Mouse (Mus musculus) limb, embryonic 14.5 days (tissue): ENCODE data around the gene Cry2. TPM values are rescaled to one million over a fixed set of nuclear protein-coding genes. Genes with fewer than 3 reads are reported as not detected.

ENCODE experiments used
- ATAC-seq: fragments of 200-750 bp; cut with Nextera tagmentation; 2 replicates; pipeline ENCODE4 v1.8.0; 2017; ENCODE audit warnings: low read depth, moderate number of reproducible peaks, moderate TSS enrichment; ENCODE audit not compliant: low FRiP score
- DNase-seq: peaks from one replicate; pipeline ENCODE4 v3.0.0-alpha.2; 2015; ENCODE audit warnings: low spot score
- H3K27ac ChIP-seq: fragments of 300-500 bp; sonication (generic); replicated peaks from 2 replicates; pipeline ENCODE4 v1.5.1; 2014; ENCODE audit warnings: low read depth, mild to moderate bottlenecking, low read length, moderate library complexity, mixed read lengths
- H3K27me3 ChIP-seq: fragments of 300-500 bp; sonication (generic); 2 replicates; pipeline ENCODE4 v1.6.1; 2014; ENCODE audit warnings: low read length, mixed read lengths; ENCODE audit not compliant: control insufficient read depth, insufficient read depth
- H3K36me3 ChIP-seq: fragments of 300-500 bp; sonication (generic); 2 replicates; pipeline ENCODE4 v1.6.1; 2014; ENCODE audit warnings: mild to moderate bottlenecking, low read length, moderate library complexity, mixed read lengths; ENCODE audit not compliant: control insufficient read depth, insufficient read depth
- H3K4me1 ChIP-seq: fragments of 300-500 bp; sonication (generic); 2 replicates; pipeline ENCODE4 v1.6.1; 2014; ENCODE audit warnings: antibody characterized with exemption, low read length, mixed read lengths; ENCODE audit not compliant: control insufficient read depth, insufficient read depth
- H3K4me2 ChIP-seq: fragments of 300-500 bp; sonication (generic); replicated peaks from 2 replicates; pipeline ENCODE4 v1.6.1; 2014; ENCODE audit warnings: low read depth, mild to moderate bottlenecking, low read length, moderate library complexity; ENCODE audit not compliant: severe bottlenecking
- H3K4me3 ChIP-seq: fragments of 300-500 bp; sonication (generic); replicated peaks from 2 replicates; pipeline ENCODE4 v1.5.1; 2014; ENCODE audit warnings: low read length
- H3K9ac ChIP-seq: fragments of 300-500 bp; sonication (generic); 2 replicates; pipeline ENCODE4 v1.6.1; 2014; ENCODE audit warnings: mild to moderate bottlenecking, low read depth, low read length, moderate library complexity; ENCODE audit not compliant: severe bottlenecking
- H3K9me3 ChIP-seq: fragments of 300-500 bp; sonication (generic); 2 replicates; pipeline ENCODE4 v1.6.1; 2016; ENCODE audit warnings: low read length; ENCODE audit not compliant: control insufficient read depth
- POLR2A ChIP-seq: fragments of 200-500 bp; IDR thresholded peaks from 2 replicates; pipeline ENCODE4 v1.8.0; 2012; ENCODE audit warnings: inconsistent platforms, mild to moderate bottlenecking, moderate library complexity, borderline replicate concordance; ENCODE audit not compliant: insufficient read depth, insufficient read length; ENCODE audit errors: extremely low read depth
- WGBS: fragments of 180-500 bp; shearing (Covaris S2); extraction: QIAGEN DNeasy Blood & Tissue Kit; methylation state at CpG from one replicate; pipeline ENCODE4 v1.1.7; 2014; 5-methylcytosine and 5-hydroxymethylcytosine counted together
- polyA plus RNA-seq, 2 experiments: library from polyadenylated mRNA; depleted of rRNA in 1 of 2; stranded (reverse) in 1 of 2; unstranded in 1 of 2; fragments of >200 nt; fragmentation: Nextera tagmentation in 1 of 2; extraction: Ambion mirVana in 1 of 2; gene quantifications; 2 replicates each; pipeline versions ENCODE4 v1.2.1 to v1.2.3; 2012 to 2014

The Cry2 gene
- polyA plus RNA-seq, 2 experiments, result 27.2 to 30.2 TPM

DNA sequence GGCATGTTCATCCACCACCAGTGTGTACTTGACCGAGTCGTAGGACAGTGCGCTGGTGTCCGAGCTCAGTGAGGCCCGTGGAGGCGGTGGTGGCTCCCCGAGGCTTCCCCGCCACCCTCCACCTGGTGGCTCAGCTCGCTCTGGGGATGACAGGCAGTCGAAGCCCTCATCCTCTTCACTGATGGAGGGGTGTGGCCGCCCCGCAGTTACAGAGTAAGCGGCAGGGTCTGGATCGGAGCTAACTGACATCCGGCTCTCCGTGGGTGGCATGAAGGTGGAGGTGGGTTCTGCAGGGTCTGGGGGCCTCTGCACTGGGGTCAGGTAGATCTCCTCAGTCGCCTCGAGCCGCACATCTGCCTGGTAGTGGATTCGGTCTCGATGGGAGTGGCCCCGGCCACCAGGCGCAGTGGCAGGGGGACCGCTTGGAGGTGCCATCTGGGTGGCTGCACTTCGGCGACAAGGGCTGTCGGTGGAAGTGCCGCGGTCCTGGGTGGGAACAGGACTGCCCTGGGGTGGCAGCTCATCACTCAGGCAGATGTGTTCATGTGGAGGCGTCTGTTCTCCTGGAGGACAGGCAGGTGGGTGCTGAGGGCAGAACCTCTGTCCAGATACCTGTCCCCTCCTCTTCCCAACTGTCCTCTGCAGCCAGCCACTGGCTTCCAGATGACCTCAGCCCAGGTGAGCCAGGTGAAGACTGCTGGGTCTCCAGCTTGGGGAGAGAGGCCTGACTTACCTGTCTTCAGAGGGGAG, 46.8 kb downstream of the Cry2 start:
- ATAC-seq (no peak), DNase-seq (no peak)
- Histone ChIP-seq H3K4me1 (peaks cover 12% of the 10 kb centered on the region), H3K27ac (no peak overlapping the region), H3K9me3 (no peaks in the 10 kb centered on the region), H3K9ac (no peak overlapping the region), H3K4me2 (no peak overlapping the region), H3K36me3 (peaks cover 52% of the 10 kb centered on the region), H3K27me3 (no peaks in the 10 kb centered on the region), H3K4me3 (no peak overlapping the region)
- TF ChIP-seq POLR2A, result no peak
- WGBS, result 90% methylated on average over 27 of the region's 30 CpGs

DNA sequence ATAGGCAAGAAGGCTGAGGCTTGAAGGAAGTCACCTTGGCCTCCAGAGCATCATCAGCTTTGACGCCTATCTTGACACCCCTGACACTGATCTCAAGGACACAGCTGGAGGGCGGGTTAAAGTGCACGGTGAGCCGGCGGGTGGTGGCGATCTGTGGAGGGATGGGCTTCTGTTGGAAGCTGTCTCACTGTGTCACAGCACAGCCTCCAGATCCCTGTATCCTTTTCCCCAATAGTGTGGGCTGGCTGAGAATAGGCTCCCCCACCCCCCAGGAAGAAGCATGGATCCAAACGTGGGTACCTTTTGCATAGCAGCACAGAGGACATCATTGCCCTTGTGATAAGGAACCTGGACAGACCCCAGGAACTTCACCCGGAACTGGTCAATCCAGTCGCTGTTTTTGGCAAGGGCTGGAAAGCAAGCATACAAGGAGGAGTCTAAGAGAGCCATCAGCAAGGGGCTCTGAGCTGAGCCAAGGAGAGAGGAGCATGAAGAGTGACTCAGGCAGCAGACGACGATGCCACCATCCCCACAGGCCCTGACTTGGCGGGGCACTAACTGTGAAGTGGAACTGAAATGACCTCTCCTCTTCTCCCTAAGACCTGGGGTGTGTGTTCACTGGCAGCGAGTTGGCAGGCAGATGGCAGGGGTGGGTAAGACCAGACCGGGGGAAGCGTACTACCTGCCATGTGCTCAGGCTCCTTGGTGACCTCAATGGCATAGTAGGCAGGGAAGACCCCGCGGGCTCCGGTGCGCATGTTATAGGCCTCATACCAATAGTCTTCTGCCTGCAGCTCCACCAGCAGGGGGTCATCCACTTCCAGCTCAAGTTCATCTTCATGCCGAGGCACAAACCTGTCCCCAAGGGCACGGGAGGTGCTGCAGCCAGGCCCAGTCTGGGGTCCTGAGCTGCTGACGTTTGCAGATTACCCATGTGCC, 48.5 kb downstream of the Cry2 start:
- peaks cover 7% of the 10 kb centered on the region; the same call in 1 of the 2 replicates for H3K4me1 ChIP-seq
- no peaks in the 10 kb centered on the region for H3K9me3 ChIP-seq
- ATAC-seq (no peak), DNase-seq (no peak)
- no peak overlapping the region for H3K27ac ChIP-seq
- peaks cover 68% of the 10 kb centered on the region for H3K36me3 ChIP-seq
- H3K27me3 ChIP-seq, result no peaks in the 10 kb centered on the region
- no peak overlapping the region for H3K9ac ChIP-seq
- no peak overlapping the region for H3K4me2 ChIP-seq
- WGBS, result 82% methylated on average over 22 of the region's 22 CpGs
- TF ChIP-seq POLR2A, result no peak
- no peak overlapping the region for H3K4me3 ChIP-seq

GRCm38 (mm10) chr2:92384101-92384500, 49.7 kb downstream of the Cry2 start:
- Histone ChIP-seq H3K9ac (no peak overlapping the region), H3K36me3 (peaks cover 76% of the 10 kb centered on the region), H3K4me2 (no peak overlapping the region), H3K4me1 (peaks cover 7% of the 10 kb centered on the region; the same call in 1 of the 2 replicates), H3K4me3 (no peak overlapping the region), H3K27ac (no peak overlapping the region), H3K9me3 (no peaks in the 10 kb centered on the region), H3K27me3 (no peaks in the 10 kb centered on the region)
- WGBS, result 81% methylated on average over 4 of the region's 4 CpGs
- TF ChIP-seq POLR2A, result no peak
- no peak for DNase-seq
- ATAC-seq, result no peak

DNA sequence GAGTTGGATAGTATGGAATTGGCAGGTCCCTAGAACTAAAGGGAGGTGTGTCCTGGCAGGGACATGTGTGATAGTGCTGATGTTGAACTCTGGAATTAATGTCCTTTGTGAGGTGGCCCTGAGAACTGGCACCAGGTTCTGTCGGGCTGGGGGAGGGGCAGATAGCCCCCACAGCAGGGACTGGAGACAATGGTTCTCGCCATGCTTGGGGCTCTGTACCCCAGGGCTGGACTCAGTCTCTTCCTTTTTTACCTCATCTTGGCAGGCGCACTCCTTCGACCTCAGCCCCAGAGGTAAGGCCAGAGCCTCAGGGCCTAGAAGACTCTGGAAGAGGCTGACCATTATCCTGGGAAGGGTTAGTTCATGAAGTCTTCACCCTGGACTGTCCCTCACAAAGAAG, 51.1 kb downstream of the Cry2 start:
- peaks cover 83% of the 10 kb centered on the region for H3K36me3 ChIP-seq
- no peaks in the 10 kb centered on the region for H3K27me3 ChIP-seq
- no peak overlapping the region for H3K4me2 ChIP-seq
- no peak for ATAC-seq
- DNase-seq, result no peak
- no peak for TF ChIP-seq POLR2A
- no peaks in the 10 kb centered on the region for H3K4me1 ChIP-seq
- 80% methylated on average over 4 of the region's 4 CpGs for WGBS
- no peak overlapping the region for H3K9ac ChIP-seq
- H3K4me3 ChIP-seq, result no peak overlapping the region
- H3K27ac ChIP-seq, result no peak overlapping the region
- no peaks in the 10 kb centered on the region for H3K9me3 ChIP-seq

DNA sequence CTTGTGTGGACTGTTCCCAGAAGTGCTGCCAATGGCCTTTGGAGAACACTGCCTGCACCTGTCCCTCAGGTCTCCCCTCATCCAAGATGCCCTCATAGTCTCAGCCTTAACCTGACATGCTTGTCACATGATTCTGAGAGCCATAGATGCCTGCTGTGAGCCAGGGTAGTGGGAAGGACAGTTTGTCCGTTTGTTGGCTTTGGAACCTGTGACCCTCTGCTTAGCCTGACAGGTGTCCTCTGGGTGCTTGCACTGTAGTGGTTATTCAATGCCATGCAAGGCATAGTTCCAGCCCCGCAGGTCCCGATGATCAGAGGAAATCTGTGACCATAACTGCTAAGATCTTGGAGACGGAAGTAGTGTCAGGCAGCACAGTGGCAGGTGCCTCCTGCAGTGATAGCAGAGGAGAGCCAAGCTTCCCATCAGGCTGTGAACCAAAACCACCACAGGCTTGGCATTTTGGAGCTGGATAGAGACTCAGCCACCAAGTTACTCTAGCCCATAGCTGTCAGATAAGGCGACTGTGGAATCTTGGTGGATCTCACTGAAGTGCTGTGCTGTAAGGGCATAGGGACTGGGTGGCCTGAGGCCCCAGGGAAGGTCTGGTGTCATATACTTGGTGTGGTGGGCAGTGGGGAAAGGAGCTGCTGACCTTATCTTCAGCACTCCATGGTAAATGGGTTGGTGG, 51.8 kb downstream of the Cry2 start, which contains the start of gene 1700029I15Rik:
Gene 1700029I15Rik (plus strand): TSS at position 638 of the 688 bp plus-strand sequence.
- ATAC-seq, result no peak
- TF ChIP-seq POLR2A, result no peak
- WGBS, result 83% methylated on average over 5 of the region's 5 CpGs

More for the DNA sequence above, 51.8 kb downstream of the Cry2 start, which contains the start of gene 1700029I15Rik:
- Histone ChIP-seq H3K4me1 (no peaks in the 10 kb centered on the region), H3K36me3 (peaks cover 80% of the 10 kb centered on the region), H3K4me3 (no peak within 1 kb of the TSS), H3K27me3 (no peaks in the 10 kb centered on the region), H3K9me3 (no peaks in the 10 kb centered on the region), H3K4me2 (no peak within 1 kb of the TSS), H3K27ac (no peak within 1 kb of the TSS), H3K9ac (no peak within 1 kb of the TSS)
- no peak for DNase-seq
